Mouse (Mus musculus): ENCODE data around the gene Ndel1.

Ndel1 gene

DNA sequence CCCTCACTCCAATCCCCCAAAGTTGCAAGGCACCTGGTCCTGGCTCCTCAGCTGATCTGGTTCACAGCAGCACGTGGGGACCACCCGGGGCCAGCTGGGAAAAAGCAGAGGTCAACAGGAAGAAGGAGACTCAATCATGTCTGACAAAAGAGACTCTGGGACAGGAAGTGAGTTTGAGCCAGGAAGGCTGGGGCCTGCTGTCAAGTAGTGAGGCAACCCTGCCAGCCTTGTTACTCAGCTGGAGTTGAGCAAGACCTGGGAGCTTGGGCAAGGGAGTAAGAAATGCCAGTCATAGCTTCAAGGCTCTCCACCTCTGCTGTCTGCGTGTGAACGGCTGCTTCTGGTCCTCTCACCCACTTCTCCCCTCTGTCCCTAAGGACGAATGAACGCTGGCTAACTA is at the start of gene Ndel1:
TSS of gene Ndel1 (minus strand) at position 111 of the 400 bp plus-strand sequence.
- no peak for DNase-seq (ENCODE audit: low read depth, low spot score)

DNA sequence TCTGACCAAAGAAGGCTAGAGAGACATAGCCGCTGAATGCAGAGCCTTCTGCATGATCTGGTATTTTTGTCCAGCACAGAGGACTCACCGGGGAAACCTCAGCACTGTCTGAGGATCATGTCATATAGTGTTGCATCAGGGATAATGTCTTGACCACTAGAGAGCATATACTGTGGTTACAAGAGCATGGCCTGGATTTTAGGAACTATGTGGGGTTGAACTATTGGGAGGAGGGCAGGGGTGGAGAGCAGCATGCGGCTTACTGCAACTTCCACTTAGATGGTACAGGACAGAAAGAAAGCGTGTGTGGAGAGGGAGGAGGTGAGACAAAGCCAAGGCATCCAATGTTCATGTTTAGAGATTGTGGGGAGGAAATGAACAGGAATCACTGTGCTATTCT is 42.9 kb upstream of the Ndel1 start:
- DNase-seq (ENCODE audit: low read depth, low spot score), result no peak

DNA sequence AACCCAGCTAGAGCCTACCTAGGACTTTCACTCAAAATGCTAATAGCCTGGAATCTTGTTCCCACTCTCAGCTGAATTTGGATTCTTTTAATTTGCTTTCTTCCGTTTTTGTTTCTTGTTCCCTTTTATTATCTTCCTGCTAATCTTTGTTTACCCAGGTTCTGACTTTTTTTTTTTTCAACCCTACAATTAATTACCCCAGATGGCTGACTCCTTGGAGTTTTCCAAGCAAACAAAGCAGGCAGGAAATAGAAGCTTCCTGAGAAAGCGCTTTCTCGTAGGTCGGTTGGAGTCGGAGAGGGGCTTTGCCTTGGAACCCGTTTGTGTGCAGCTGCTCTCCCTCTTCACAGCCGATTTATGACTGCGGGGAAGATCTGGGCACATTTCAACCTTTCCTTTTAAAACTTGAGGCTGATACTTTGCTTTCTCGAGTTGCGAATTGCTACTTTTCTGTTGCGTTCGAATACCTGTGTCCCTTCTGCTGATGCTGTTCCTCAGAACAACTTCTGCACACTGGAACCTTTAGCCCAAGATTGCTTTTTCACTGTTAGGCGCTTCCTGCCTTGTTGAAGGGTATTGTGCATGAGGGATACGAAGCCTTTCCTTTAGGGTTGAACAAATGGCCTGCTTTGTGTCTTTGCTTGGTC is 40.0 kb upstream of the Ndel1 start:
- peak; percentile 12 for DNase-seq (ENCODE audit: low read depth, low spot score)

DNA sequence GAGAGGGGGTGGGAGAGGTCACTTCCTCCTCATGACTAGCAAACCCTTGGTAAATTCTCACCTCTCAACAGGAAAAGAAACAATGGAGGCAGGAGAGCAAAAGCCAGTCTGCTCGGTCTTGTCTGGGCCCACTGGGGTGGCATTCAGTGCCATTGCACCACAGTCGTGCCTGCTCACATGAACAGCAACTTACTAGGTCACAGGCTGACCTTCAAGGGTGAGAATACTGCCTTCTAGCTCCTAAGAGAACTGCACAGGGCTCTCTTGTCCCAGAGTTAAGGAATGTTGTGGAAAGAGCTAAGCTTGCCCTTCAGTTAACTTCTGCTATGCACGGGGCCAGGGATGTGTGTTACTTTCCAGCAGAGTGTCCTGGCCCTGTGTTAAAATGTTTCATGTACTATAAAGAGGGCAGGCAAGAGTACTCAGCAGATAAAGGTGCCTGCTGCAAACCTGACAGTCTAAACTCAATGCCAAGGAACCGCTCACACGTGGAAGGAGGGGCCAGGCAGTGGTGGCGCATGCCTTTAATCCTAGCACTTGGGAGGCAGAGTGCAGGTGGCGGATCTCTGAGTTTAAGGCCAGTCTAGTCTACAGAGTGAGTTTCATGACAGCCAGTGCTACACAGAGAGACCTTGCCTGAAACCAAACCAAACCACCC is 37.3 kb upstream of the Ndel1 start:
- DNase-seq (ENCODE audit: low read depth, low spot score), result no peak

DNA sequence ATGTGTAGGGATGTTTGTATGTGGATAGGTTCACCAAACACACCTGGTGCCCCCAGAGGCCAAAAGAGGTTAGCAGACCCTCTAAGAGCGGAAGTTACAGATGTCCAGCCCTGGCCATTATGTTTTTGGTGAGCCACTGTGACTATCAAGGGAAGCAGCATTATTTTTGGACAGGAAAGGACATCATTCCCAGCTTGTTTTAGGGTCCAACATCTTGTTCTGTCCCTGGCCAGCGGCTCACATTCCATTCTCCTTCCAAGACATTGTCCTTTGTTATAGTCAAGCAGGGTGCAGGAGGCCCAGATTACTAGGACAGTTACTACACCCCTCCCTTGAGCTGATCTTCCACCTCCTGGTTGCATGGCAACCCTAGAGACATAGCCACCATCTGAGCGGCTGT is 35.6 kb upstream of the Ndel1 start:
- no peak for DNase-seq (ENCODE audit: low read depth, low spot score)

DNA sequence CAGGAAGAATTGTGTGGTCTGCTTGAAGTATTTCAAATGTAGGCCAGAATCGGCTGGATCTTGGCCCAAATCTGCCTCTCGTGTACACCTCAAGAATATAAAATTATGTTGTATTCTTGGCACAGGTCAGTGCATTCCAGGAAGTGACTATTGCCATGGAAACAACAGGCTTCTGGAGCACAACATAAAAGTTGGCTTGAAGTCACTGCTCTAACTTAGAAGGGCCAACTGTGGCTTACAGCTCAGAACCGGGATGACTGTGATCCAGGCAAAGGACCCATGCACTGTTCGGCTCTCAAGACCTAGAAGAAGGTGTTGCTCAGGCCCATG is 34.8 kb upstream of the Ndel1 start:
- peak; percentile 28 for DNase-seq (ENCODE audit: low read depth, low spot score)

DNA sequence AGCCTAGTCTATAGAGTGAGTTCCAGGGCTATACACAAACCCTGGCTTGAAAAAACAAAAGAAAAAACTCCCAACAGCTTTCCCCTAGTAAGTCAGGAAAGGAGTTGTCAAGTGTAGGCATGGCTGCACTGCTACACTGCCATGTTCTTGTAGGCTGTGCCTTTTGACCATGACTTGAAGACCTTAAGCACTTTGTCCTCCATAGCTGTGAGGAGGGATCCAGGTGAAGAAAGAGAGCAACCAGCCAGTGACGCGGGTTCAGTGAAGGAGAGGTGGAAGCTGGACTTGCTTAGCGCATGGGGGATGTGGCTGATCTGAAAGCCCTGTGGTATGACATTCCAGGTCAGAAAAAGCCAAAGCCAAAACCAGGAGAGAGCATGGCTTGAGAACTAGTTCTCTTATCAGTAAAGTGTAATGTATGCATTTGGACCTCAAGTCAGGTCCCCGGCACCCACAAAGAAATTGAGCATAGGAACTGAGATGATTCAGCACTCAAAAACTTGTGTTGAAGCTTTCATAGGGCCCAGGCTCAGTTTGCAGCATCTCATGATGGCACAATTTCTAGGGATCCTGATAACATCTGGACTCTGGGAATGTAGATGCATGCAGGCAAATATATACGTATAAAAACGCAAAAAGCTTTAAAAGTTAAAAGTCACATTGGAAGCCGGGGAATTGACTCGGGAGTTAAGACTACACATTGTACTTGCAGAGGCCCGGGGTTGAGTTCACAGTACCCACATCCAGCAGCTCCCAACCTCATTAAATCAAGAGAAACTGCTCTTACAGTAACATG is 34.2 kb upstream of the Ndel1 start:
- no peak for DNase-seq (ENCODE audit: low read depth, low spot score)

DNA sequence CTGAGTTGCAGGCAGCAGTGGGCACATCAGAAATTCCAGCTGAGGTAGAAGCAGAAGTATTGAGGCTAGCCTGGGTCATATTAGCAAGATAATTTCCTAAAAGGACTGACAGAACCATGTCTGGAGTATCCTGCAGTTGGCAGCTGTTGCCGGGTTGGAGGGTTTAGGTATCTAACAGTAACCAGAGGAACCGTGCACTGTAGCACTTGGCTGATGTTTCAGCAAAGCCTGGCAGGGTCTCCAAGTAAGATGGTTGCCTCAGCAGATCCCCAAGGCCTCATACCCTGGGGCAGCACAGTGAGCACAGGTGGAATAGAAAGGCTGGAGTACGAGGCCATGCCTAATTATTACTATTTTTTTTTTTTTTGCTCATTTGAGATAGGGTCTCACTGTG is 33.5 kb upstream of the Ndel1 start:
- no peak for DNase-seq (ENCODE audit: low read depth, low spot score)

DNA sequence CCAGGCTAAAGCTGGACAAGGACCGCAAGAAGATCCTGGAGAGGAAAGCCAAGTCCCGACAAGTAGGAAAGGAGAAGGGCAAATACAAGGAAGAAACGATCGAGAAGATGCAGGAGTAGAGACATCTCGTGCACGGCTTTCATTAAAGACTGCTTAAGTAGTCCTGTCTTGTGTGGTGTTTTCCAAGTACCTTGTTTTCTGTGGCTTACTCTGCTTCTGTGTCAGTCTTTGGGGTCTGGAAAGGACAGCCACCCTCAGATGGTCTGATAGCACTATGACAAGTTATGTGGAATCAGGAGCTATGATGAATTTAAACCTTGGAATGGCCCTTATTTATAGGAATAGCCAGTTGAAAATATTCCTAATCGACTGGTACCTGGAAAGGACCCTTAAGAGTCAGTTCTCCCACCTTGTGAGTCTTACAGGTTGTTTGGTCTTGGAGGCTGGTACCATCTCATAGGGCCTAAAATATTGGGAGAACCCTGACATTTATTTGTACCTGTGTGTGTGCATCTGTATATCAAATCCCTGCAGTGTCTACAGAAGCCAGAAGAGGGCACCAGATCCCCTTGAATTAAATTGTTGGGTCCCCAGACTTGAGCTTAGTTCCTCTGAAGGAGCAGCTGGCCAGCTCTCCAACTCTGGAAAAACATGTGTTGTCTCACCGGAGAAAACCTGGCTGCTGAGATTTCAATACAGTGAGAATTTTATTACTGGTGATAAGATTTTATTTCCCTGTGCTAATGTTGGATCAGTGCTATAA is 32.9 kb upstream of the Ndel1 start:
- DNase-seq (ENCODE audit: low read depth, low spot score), result peak; percentile 86

DNA sequence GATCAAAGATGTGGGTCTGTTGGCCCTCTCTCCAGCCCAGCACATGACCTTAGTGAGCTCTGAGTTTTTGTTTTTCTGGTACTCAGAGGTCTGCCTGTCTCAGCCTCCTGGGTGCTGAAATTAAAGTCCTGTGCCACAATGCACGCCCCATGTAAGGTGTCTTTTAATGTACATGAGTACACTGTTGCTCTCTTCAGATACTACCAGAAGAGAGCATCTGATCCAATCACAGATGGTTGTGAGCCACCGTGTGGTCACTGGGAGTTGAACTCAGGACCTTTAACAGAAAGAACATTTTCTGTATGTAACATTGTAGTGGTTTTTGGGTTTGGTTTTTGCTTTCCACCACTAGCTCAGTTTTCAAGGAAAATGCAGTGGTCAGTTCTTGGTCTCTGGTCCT is 32.1 kb upstream of the Ndel1 start:
- no peak for DNase-seq (ENCODE audit: low read depth, low spot score)

DNA sequence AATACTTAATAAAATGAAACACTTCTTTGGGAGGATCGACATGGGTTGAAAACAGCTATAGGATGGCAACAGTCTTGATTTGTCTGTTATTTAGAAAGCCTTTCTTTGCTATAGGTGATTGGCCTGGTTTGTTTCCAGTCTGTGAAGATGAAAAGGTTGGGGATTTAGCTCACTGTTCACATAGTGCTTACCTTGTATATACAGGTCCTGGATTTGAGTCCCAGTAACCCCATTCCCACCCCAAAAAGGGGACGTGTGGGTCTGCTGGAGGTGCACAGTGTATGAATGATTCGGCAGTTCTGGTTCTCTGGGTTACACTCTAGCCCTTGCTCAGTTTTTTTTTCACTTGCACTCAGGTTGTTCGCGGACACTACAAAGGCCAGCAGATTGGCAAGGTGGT is 31.2 kb upstream of the Ndel1 start:
- no peak for DNase-seq (ENCODE audit: low read depth, low spot score)

DNA sequence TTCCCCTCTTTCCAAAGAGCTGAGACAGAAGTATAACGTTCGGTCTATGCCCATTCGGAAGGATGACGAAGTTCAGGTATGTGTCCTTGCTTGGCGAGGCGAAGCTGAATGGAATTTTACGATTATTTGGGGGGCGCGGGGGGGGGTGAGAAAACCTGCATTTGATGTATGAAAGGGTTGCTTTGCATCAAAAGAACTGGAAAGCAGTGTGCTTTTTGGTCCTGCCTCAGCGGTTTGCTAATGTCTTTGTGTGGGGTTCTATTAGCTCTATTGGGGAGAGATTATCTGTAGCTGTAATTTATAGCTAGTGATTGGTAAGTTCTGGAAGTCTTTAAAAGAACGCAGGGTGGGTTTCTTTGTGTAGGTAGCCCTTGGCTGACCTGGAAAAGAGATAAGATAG is 30.7 kb upstream of the Ndel1 start:
- DNase-seq (ENCODE audit: low read depth, low spot score), result no peak

DNA sequence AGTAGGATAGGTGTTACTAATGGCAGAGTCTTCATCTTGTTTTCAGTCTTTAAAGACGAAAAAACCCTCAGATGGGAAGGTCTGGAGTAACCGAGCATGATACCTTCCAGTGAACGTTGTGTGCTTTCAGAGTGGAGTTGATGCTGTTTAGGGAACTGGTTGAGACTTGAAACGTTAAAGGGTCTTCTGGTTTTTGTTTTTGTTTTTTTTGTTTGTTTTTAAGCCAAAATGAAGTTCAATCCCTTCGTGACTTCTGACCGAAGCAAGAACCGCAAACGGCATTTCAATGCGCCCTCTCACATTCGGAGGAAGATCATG is 30.3 kb upstream of the Ndel1 start:
- DNase-seq (ENCODE audit: low read depth, low spot score), result no peak

DNA sequence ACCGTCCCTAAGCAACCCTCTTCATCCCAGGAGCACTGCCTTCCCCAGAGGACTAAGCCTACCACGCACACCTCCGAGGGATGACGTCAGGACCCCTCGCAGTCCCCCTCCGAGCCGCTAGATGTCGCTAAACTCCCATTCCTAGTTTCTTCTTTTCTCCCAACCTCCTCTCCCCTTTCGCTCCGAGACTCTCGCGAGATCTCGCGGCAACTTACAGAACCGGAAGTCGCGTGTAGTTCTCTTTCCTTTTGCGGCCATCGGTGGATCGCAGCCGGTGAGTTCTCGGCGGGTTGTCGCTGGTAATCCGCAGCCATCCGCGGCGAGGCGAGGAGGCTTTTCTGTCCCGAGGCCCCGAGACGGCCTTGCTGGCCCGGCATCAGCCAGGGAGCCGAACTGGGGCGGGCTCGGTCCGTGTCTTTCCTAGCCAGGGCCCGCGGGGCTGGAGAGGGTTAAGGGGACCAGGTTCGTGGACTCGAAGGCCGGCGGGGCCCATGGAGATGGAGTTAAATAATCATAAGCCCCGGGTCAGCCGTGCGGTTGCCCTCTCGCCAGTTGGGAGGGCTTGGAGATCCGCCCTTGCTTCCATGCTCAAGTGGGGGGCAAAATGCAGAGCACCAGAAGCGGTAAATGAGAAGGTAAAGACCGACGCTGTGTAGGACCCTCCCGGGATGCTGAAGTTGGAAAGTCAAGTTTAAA is 29.8 kb upstream of the Ndel1 start, which contains the start of gene Rpl26:
TSS of gene Rpl26 (plus strand) at position 233 of the 696 bp plus-strand sequence.
- DNase-seq (ENCODE audit: low read depth, low spot score), result peak; percentile 99

DNA sequence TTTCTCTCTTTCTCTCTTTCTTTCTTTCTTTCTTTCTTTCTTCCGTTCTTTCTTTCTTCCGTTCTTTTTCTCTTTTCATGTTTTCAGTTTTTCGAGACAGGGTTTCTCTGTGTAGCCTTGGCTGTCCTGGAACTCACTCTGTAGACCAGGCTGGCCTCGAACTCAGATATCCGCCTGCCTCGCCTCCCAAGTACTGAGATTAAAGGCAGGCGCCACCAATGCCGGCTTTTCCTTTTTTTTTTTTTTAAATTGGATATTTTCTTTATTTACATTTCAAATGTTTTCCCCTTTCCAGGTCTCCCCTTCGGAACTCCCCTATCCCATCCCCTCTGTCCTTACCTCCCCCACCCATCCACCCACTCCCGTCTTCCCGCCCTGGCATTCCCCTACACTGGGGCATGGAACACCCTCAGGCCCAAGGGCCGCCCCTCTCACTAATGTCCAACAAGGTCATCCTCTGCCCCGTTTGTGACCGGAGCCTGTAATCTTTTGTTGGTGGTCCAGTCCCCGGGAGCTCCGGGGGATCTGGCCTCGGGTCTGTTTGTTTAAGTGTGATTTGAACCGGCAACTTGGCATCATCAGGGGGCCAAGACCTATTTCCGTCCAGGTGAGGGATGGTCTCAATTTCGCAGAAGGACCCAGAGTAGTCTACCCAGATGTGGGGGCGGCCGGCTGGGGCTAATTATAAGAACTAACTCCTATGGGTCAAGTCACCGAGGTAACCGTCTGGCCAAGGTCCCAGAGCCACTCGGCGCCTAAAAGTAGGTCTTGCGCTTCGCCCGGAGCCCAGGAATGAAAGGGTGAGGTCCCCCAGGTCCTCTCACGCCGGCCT is 29.1 kb upstream of the Ndel1 start:
- DNase-seq (ENCODE audit: low read depth, low spot score), result no peak

DNA sequence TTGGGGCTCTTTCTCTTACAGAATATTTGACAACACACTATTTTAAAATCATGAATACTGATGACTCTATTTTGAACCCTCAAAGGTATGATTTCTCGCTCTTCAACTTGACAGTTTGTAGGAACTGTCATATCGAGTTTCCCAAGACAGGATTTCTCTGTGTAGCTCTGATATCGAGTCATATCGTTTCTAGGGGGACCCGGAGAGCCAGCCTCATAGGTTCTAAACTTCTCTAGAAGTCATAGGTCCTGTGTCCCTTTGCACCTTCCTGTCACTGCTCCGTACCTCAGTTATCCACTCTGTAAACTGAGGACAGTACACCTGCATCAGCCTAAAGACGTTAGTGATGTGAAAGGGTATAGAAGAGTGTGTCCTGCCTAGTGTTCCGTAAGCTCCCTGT is 28.2 kb upstream of the Ndel1 start:
- DNase-seq (ENCODE audit: low read depth, low spot score), result peak; percentile 12

DNA sequence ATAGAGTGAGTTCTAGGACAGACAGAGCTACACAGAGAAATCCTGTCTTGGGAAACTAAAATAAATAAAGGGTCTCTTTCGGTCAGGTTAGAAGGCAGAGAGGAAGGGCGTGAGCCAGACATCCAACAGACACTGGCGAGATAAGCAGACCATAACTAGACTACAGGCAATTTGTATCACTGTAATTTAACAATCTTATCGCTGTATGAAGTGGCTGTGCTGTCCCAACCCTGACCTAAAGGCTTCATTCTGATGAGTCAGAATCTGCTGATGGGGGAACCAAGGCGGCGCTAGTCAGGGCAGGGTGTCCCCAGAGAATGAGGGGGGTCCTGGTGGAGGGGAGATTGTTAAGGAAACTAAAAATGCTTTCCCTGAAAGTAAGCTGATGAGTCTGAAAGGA is 27.1 kb upstream of the Ndel1 start:
- no peak for DNase-seq (ENCODE audit: low read depth, low spot score)

DNA sequence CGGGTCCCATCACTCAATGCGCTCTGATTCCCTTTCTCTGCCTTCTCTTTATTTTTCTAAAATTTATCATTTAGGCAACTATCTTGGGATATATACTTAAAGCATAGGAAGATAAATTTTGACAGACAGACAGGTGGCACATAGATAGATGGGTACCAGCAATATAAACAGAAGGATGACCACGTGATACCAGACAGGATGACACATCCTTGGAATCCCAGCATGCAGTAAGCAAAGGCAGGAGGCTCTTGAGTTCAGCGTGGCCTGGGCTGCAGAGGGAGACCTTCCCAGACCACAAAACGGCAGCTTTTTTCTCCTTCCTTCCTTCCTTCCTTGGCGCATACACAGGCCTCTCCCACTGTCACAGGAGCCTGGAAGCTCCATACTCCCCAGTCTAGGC is 26.2 kb upstream of the Ndel1 start:
- no peak for DNase-seq (ENCODE audit: low read depth, low spot score)

DNA sequence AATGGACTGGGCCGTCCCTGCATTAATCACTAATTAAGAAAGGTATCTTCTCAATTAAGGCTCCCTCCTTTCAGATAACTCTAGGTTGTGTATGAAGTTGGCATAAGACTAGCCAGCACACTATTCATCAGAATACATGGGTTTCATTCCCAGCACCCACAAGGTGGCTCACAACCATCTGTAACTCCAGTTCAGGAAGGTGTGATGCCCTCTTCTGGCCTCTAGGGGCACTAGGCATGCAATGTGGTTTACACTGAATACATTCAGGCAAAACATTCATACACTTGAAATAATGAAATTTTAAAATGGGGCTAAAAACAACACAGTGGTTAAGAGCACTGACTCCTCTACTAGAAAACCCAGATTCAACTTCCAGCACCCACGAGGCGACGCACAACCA is 25.5 kb upstream of the Ndel1 start:
- peak; percentile 61 for DNase-seq (ENCODE audit: low read depth, low spot score)

DNA sequence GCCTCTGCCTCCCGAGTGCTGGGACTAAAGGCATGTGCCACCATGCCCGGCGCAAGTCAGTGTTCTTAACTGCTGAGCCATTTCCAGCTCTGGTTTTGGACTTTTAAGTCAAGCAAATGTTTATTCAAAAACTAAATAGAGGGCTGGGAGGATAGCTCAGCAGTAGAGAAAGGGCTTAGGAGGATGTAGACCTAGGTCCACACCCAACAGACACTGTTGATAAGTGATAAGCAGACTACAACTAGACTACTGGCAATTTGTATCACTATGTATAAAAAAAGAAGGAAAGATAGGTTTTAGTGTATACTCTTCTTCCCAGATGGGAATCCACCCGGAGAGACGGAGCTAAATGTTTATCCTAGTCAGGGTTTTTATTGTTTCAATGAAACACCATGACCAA is 24.6 kb upstream of the Ndel1 start:
- DNase-seq (ENCODE audit: low read depth, low spot score), result no peak

DNA sequence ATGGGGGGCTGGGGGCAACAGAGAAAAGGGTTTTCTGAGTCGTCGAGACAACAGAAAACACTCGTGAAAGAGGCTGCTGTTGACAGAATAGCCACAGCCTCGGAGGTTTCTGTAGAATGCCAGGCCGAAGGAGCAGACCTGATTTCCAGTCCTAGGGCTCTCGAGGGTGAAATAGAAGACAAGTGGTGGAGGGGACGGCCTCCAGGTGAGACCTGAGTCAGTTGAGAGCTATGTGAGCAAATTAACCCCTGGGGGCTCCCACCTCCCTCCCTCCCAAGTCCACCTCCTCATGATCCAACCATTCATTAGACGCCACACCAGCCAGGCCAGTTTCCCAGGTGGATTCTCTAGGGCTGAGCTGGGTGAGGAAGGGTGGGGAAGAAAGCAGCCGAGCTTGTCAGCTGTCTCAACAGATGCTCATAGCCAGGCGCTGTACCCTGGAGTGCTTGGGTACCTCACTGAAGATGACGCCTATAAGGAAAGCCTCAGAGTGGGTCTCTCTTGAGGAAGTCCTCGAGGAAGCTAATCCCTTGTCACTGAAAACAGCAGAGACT is 22.3 kb upstream of the Ndel1 start:
- no peak for DNase-seq (ENCODE audit: low read depth, low spot score)

Data from brain, adult 2 months (tissue).